Mouse (Mus musculus): ENCODE data around the gene Atf1.

DNA sequence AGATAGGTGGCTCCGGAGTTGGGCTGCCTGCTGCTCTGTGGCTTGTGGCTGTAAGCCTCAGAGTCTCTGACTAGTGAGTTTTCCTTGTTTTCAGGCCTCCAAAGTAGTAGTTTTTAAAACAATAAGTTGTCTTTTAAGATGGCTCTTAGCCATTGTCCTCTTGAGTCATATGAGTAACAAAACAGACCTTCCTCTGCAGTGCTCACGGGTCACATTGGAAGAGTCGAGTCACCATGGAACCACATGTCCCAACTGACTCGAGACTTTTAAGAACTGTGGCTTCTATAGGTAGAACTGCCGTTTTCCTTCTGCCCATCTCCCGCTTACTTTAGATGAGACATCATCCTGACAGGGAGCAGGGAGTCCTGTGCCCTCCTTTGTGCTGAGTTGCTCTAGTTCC, 9.3 kb downstream of the Atf1 start:
- no peak for TF ChIP-seq TCF12 (IDR thresholded peaks at IDR 0.05; ENCODE audit: insufficient read depth, poor library complexity, severe bottlenecking)
- TF ChIP-seq E2F4 (IDR thresholded peaks at IDR 0.05; ENCODE audit: insufficient read depth) = no peak

Measured in myocyte (in vitro differentiated cells).